ENCODE assay signal across 34 mouse cellular contexts in the genomic region with DNA sequence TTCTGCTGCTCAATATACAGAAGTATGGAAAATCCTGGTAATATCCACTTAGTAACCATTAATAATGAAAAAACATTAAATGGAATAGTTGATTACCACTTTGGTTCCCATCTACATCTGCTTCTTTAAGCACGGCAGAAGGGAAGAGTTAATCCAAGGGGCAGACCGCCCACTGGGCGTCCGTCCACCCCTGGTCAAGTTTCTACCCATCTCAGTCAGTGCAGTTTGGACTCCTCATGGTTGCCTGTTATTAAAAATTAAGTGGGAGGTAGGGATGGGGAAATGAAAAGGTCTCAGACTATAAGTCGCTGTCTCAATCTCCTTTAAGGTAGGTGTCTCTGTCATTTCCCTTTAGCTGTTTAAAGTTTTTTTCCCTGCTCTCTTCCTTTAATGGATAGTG. TPM values are rescaled to one million over a fixed set of nuclear protein-coding genes. Genes with fewer than 3 reads are reported as not detected.
DNase-seq lines count a peak whose midpoint lies in the region; ATAC-seq lines count a peak whose summit lies in the region.
"Had no signal": no experiment of that assay in that cellular context is flagged by ENCODE, and none has a peak within 500 bp of the region (broad histone marks: within the 10 kb centered on the region; RNA-seq: fewer than 3 reads in every experiment).

No protein-coding gene starts in this region.

- H3K27me3 ChIP-seq in embryonic facial prominence, embryonic 11.5 days (ENCODE audit: control insufficient read depth, insufficient read depth, low read length): no peaks in the 10 kb centered on the region
- no peaks in the 10 kb centered on the region for H3K27me3 ChIP-seq in embryonic facial prominence, embryonic 10.5 days (replicated peaks; ENCODE audit: low read depth, poor library complexity, severe bottlenecking)
- no peaks in the 10 kb centered on the region for H3K27me3 ChIP-seq in kidney, embryonic 16.5 days (ENCODE audit: insufficient read depth, low read length)
- H3K27me3 ChIP-seq in intestine, embryonic 15.5 days (replicated peaks): no peaks in the 10 kb centered on the region
- H3K27me3 ChIP-seq in liver, embryonic 16.5 days (ENCODE audit: control insufficient read depth, insufficient read depth, low read depth, low read length): no peaks in the 10 kb centered on the region
- H3K27me3 ChIP-seq in forebrain, embryonic 13.5 days: no peaks in the 10 kb centered on the region
- H3K27me3 ChIP-seq in midbrain, embryonic 16.5 days (ENCODE audit: control insufficient read depth, insufficient read depth, low read depth, low read length): no peaks in the 10 kb centered on the region
- H3K27me3 ChIP-seq: CH12.LX; forebrain, embryonic 15.5 days; heart, embryonic 13.5 days; hindbrain, embryonic 15.5 days; limb, embryonic 13.5 days; megakaryocyte, embryonic 14.5 days; midbrain, embryonic 12.5 days; neural tube, embryonic 13.5 days had no signal

- H3K4me2 ChIP-seq in embryonic facial prominence, embryonic 11.5 days (ENCODE audit: low read depth, low read length): no peak overlapping the region
- H3K4me2 ChIP-seq in kidney, embryonic 16.5 days (replicated peaks; ENCODE audit: low read depth, low read length): no peak overlapping the region
- no peak overlapping the region for H3K4me2 ChIP-seq in intestine, embryonic 15.5 days (replicated peaks)
- H3K4me2 ChIP-seq in liver, embryonic 16.5 days (ENCODE audit: low read depth, low read length): no peak overlapping the region
- no peak overlapping the region for H3K4me2 ChIP-seq in forebrain, embryonic 13.5 days
- H3K4me2 ChIP-seq in midbrain, embryonic 16.5 days (ENCODE audit: low read length): no peak overlapping the region
- H3K4me2 ChIP-seq: forebrain, embryonic 15.5 days; heart, embryonic 13.5 days; hindbrain, embryonic 15.5 days; limb, embryonic 13.5 days; midbrain, embryonic 12.5 days; neural tube, embryonic 13.5 days had no signal

- H3K9me3 ChIP-seq in embryonic facial prominence, embryonic 11.5 days (replicated peaks; ENCODE audit: control insufficient read depth, low read length): no peaks in the 10 kb centered on the region
- no peaks in the 10 kb centered on the region for H3K9me3 ChIP-seq in embryonic facial prominence, embryonic 10.5 days
- no peaks in the 10 kb centered on the region for H3K9me3 ChIP-seq in kidney, embryonic 16.5 days (ENCODE audit: low read length)
- no peaks in the 10 kb centered on the region for H3K9me3 ChIP-seq in intestine, embryonic 15.5 days
- H3K9me3 ChIP-seq in liver, embryonic 16.5 days (replicated peaks; ENCODE audit: control insufficient read depth, low read length): no peaks in the 10 kb centered on the region
- no peaks in the 10 kb centered on the region for H3K9me3 ChIP-seq in forebrain, embryonic 13.5 days (replicated peaks)
- H3K9me3 ChIP-seq in midbrain, embryonic 16.5 days (replicated peaks; ENCODE audit: control insufficient read depth, low read length, poor library complexity, severe bottlenecking): no peaks in the 10 kb centered on the region
- H3K9me3 ChIP-seq: forebrain, embryonic 15.5 days; heart, embryonic 13.5 days; hindbrain, embryonic 10.5 days; hindbrain, embryonic 15.5 days; limb, embryonic 13.5 days; megakaryocyte, embryonic 14.5 days; midbrain, embryonic 12.5 days; neural tube, embryonic 13.5 days had no signal

- H3K4me3 ChIP-seq in embryonic facial prominence, embryonic 11.5 days (ENCODE audit: low read depth, low read length): no peak overlapping the region
- H3K4me3 ChIP-seq in embryonic facial prominence, embryonic 10.5 days: no peak overlapping the region
- H3K4me3 ChIP-seq in kidney, embryonic 16.5 days (ENCODE audit: low read length): no peak overlapping the region
- no peak overlapping the region for H3K4me3 ChIP-seq in intestine, embryonic 15.5 days (replicated peaks)
- no peak overlapping the region for H3K4me3 ChIP-seq in liver, embryonic 16.5 days (ENCODE audit: low read depth, low read length)
- no peak overlapping the region for H3K4me3 ChIP-seq in forebrain, embryonic 13.5 days
- H3K4me3 ChIP-seq in midbrain, embryonic 16.5 days (ENCODE audit: low read depth, low read length): no peak overlapping the region
- H3K4me3 ChIP-seq: forebrain, embryonic 15.5 days; heart, embryonic 13.5 days; hindbrain, embryonic 10.5 days; hindbrain, embryonic 15.5 days; left cerebral cortex, adult 2 months; limb, embryonic 13.5 days; megakaryocyte, embryonic 14.5 days; midbrain, embryonic 12.5 days; neural tube, embryonic 13.5 days had no signal

- H3K36me3 ChIP-seq in embryonic facial prominence, embryonic 11.5 days (replicated peaks; ENCODE audit: control insufficient read depth, insufficient read depth, low read depth, low read length): no peaks in the 10 kb centered on the region
- H3K36me3 ChIP-seq in embryonic facial prominence, embryonic 10.5 days (replicated peaks): peaks cover 14% of the 10 kb centered on the region
- H3K36me3 ChIP-seq in kidney, embryonic 16.5 days (ENCODE audit: insufficient read depth, low read length): no peaks in the 10 kb centered on the region
- no peaks in the 10 kb centered on the region for H3K36me3 ChIP-seq in intestine, embryonic 15.5 days
- no peaks in the 10 kb centered on the region for H3K36me3 ChIP-seq in liver, embryonic 16.5 days (ENCODE audit: control insufficient read depth, insufficient read depth)
- no peaks in the 10 kb centered on the region for H3K36me3 ChIP-seq in forebrain, embryonic 13.5 days (ENCODE audit: poor library complexity, severe bottlenecking)
- no peaks in the 10 kb centered on the region for H3K36me3 ChIP-seq in midbrain, embryonic 16.5 days (ENCODE audit: control insufficient read depth, insufficient read depth, low read length)
- H3K36me3 ChIP-seq: forebrain, embryonic 15.5 days; heart, embryonic 13.5 days; hindbrain, embryonic 10.5 days; hindbrain, embryonic 15.5 days; limb, embryonic 13.5 days; midbrain, embryonic 12.5 days; neural tube, embryonic 13.5 days had no signal

- H3K27ac ChIP-seq in embryonic facial prominence, embryonic 11.5 days (replicated peaks; ENCODE audit: low read depth, low read length): no peak overlapping the region
- H3K27ac ChIP-seq in embryonic facial prominence, embryonic 10.5 days (replicated peaks): no peak overlapping the region
- H3K27ac ChIP-seq in kidney, embryonic 16.5 days (ENCODE audit: low read length): no peak overlapping the region
- peak overlapping the region; percentile 40; the same call in 1 of the 2 replicates for H3K27ac ChIP-seq in intestine, embryonic 15.5 days
- H3K27ac ChIP-seq in liver, embryonic 16.5 days (ENCODE audit: low read length): peak overlapping the region; percentile 26; the same call in 1 of the 2 replicates
- no peak overlapping the region for H3K27ac ChIP-seq in forebrain, embryonic 13.5 days
- no peak overlapping the region for H3K27ac ChIP-seq in midbrain, embryonic 16.5 days (ENCODE audit: low read length)
- H3K27ac ChIP-seq: forebrain, embryonic 15.5 days; hindbrain, embryonic 10.5 days; hindbrain, embryonic 15.5 days; left cerebral cortex, adult 2 months; limb, embryonic 13.5 days; midbrain, embryonic 12.5 days; neural tube, embryonic 13.5 days had no signal

- H3K4me1 ChIP-seq in embryonic facial prominence, embryonic 11.5 days (ENCODE audit: control insufficient read depth, insufficient read depth, low read length): no peaks in the 10 kb centered on the region
- peaks cover 36% of the 10 kb centered on the region for H3K4me1 ChIP-seq in embryonic facial prominence, embryonic 10.5 days
- H3K4me1 ChIP-seq in kidney, embryonic 16.5 days (ENCODE audit: insufficient read depth, low read length): 0 out of 2 replicates have a peak, but pooled peaks cover 8% of the 10 kb centered on the region
- 0 out of 2 replicates have a peak, but pooled peaks cover 9% of the 10 kb centered on the region for H3K4me1 ChIP-seq in intestine, embryonic 15.5 days (replicated peaks)
- no peaks in the 10 kb centered on the region for H3K4me1 ChIP-seq in liver, embryonic 16.5 days (ENCODE audit: control insufficient read depth, low read depth, low read length)
- H3K4me1 ChIP-seq in forebrain, embryonic 13.5 days: no peaks in the 10 kb centered on the region; the same call in 1 of the 2 replicates
- no peaks in the 10 kb centered on the region; the same call in 1 of the 2 replicates for H3K4me1 ChIP-seq in midbrain, embryonic 16.5 days (ENCODE audit: control insufficient read depth, insufficient read depth, low read length)
- H3K4me1 ChIP-seq: megakaryocyte, embryonic 14.5 days; midbrain, embryonic 12.5 days had no signal

- H3K9ac ChIP-seq in embryonic facial prominence, embryonic 11.5 days (replicated peaks; ENCODE audit: low read length): no peak overlapping the region
- H3K9ac ChIP-seq in kidney, embryonic 16.5 days (replicated peaks; ENCODE audit: low read length): no peak overlapping the region
- H3K9ac ChIP-seq in intestine, embryonic 15.5 days: no peak overlapping the region
- H3K9ac ChIP-seq in liver, embryonic 16.5 days (ENCODE audit: low read depth, low read length): no peak overlapping the region
- H3K9ac ChIP-seq in forebrain, embryonic 13.5 days: no peak overlapping the region
- H3K9ac ChIP-seq in midbrain, embryonic 16.5 days (ENCODE audit: low read depth, low read length): no peak overlapping the region
- H3K9ac ChIP-seq: forebrain, embryonic 15.5 days; heart, embryonic 13.5 days; hindbrain, embryonic 15.5 days; limb, embryonic 13.5 days; midbrain, embryonic 12.5 days; neural tube, embryonic 13.5 days had no signal

- 89% methylated on average over 5 of the region's 5 CpGs for WGBS in embryonic facial prominence, embryonic 11.5 days
- whole genome bisulfite sequencing in embryonic facial prominence, embryonic 10.5 days: 90% methylated on average over 5 of the region's 5 CpGs
- 83% methylated on average over 5 of the region's 5 CpGs for WGBS in kidney, embryonic 16.5 days
- 83% methylated on average over 5 of the region's 5 CpGs for WGBS in intestine, embryonic 15.5 days
- 71% methylated on average over 5 of the region's 5 CpGs for WGBS in liver, embryonic 16.5 days (ENCODE audit: insufficient replicate concordance)
- 89% methylated on average over 5 of the region's 5 CpGs for WGBS in forebrain, embryonic 13.5 days
- WGBS in midbrain, embryonic 16.5 days: 87% methylated on average over 5 of the region's 5 CpGs

- 0 out of 2 replicates have a peak, but pooled peaks have one; percentile 11 for ATAC-seq in embryonic facial prominence, embryonic 11.5 days (replicated peaks; ENCODE audit: insufficient number of reproducible peaks, low FRiP score, low TSS enrichment, low read depth)
- ATAC-seq in kidney, embryonic 16.5 days (ENCODE audit: low FRiP score, low TSS enrichment): peak; percentile 20; the same call in 1 of the 2 replicates
- ATAC-seq in intestine, embryonic 15.5 days: 0 out of 2 replicates have a peak, but pooled peaks have one; percentile 8
- no peak for ATAC-seq in liver, embryonic 16.5 days (ENCODE audit: low read depth)
- no peak for ATAC-seq in forebrain, embryonic 13.5 days
- no peak for ATAC-seq in midbrain, embryonic 16.5 days
- ATAC-seq: activated CD4-positive, CD25-positive, alpha-beta regulatory T cell, adult 4 months; forebrain, embryonic 15.5 days; inflammation-experienced regulatory T-cells, adult 6 months; lung, postnatal 0 days had no signal

- DNase-seq in embryonic facial prominence, embryonic 11.5 days (ENCODE audit: low spot score): no peak
- no peak for DNase-seq in embryonic facial prominence, embryonic 10.5 days (ENCODE audit: low spot score)
- DNase-seq in kidney, postnatal 14 days: no peak
- DNase-seq: adrenal gland, adult 2 months; adrenal gland, postnatal 36 days; cerebellum, adult 2 months; gastrocnemius, postnatal 36 days; heart, postnatal 14 days; lung, adult 18-20 months; lung, postnatal 4 days; right cerebral cortex, postnatal 4 days; thymus, adult 2 months; thymus, postnatal 36 days had no signal

RNA-seq across cellular contexts. Expression of a gene that starts 13.0 kb away (rescaled TPM):
- 142 and 181 TPM in 2 replicates for polyA plus RNA-seq in embryonic facial prominence, embryonic 11.5 days (2014; fragmentation: Nextera tagmentation; extraction: Ambion mirVana)
- 149 and 175 TPM in 2 replicates for polyA plus RNA-seq in embryonic facial prominence, embryonic 10.5 days (2016; fragmentation: Nextera tagmentation; extraction: Ambion mirVana)
- 71.3 and 77.0 TPM in 2 replicates for polyA plus RNA-seq in kidney, embryonic 16.5 days (2015; fragmentation: Nextera tagmentation; extraction: Ambion mirVana)
- 1.6 and 2.3 TPM in 2 replicates for polyA plus RNA-seq in intestine, embryonic 15.5 days (2015; fragmentation: Nextera tagmentation; extraction: Ambion mirVana)
- 0.48 and 0.55 TPM in 2 replicates for polyA plus RNA-seq in liver, embryonic 16.5 days (2015; fragmentation: Nextera tagmentation; extraction: Ambion mirVana)
- 10.4 and 10.8 TPM in 2 replicates for polyA plus RNA-seq in forebrain, embryonic 13.5 days (2015; fragmentation: Nextera tagmentation; extraction: Ambion mirVana)
- polyA plus RNA-seq in midbrain, embryonic 16.5 days (2015; fragmentation: Nextera tagmentation; extraction: Ambion mirVana): 19.0 and 32.3 TPM in 2 replicates
- polyA plus RNA-seq: activated CD4-positive, CD25-positive, alpha-beta regulatory T cell, adult 4 months; C2C12; inflammation-experienced regulatory T-cells, adult 6 months had no signal

RNA-seq across cellular contexts. Expression of a gene that starts 14.8 kb away (rescaled TPM):
- polyA plus RNA-seq in embryonic facial prominence, embryonic 11.5 days (2014; fragmentation: Nextera tagmentation; extraction: Ambion mirVana): not detected in 2 replicates
- polyA plus RNA-seq in embryonic facial prominence, embryonic 10.5 days (2016; fragmentation: Nextera tagmentation; extraction: Ambion mirVana): not detected in 2 replicates
- polyA plus RNA-seq in kidney, embryonic 16.5 days (2015; fragmentation: Nextera tagmentation; extraction: Ambion mirVana): not detected in 2 replicates
- polyA plus RNA-seq in intestine, embryonic 15.5 days (2015; fragmentation: Nextera tagmentation; extraction: Ambion mirVana): 0.13 TPM in 1 of 2 replicates, not detected in the other
- polyA plus RNA-seq in liver, embryonic 16.5 days (2015; fragmentation: Nextera tagmentation; extraction: Ambion mirVana): 0.02 and 0.04 TPM in 2 replicates
- not detected in 2 replicates for polyA plus RNA-seq in forebrain, embryonic 13.5 days (2015; fragmentation: Nextera tagmentation; extraction: Ambion mirVana)
- polyA plus RNA-seq in midbrain, embryonic 16.5 days (2015; fragmentation: Nextera tagmentation; extraction: Ambion mirVana): not detected in 2 replicates
- polyA plus RNA-seq: activated CD4-positive, CD25-positive, alpha-beta regulatory T cell, adult 4 months; adrenal gland, adult 2 months; C2C12; cerebellum, adult 2 months; cortical plate, adult 2 months; heart, embryonic 13.5 days; hindbrain, embryonic 10.5 days; hindbrain, embryonic 15.5 days; inflammation-experienced regulatory T-cells, adult 6 months; limb, embryonic 13.5 days; midbrain, embryonic 12.5 days; neural tube, embryonic 13.5 days; thymus, adult 2 months had no signal

RNA-seq across cellular contexts. Expression of a gene that starts 15.3 kb away (rescaled TPM):
- polyA plus RNA-seq in embryonic facial prominence, embryonic 11.5 days (2014; fragmentation: Nextera tagmentation; extraction: Ambion mirVana): 0.14 TPM in 1 of 2 replicates, not detected in the other
- polyA plus RNA-seq in embryonic facial prominence, embryonic 10.5 days (2016; fragmentation: Nextera tagmentation; extraction: Ambion mirVana): 0.11 TPM in 1 of 2 replicates, not detected in the other
- 3.5 TPM in 2 replicates for polyA plus RNA-seq in kidney, embryonic 16.5 days (2015; fragmentation: Nextera tagmentation; extraction: Ambion mirVana)
- polyA plus RNA-seq in intestine, embryonic 15.5 days (2015; fragmentation: Nextera tagmentation; extraction: Ambion mirVana): 9.2 and 11.6 TPM in 2 replicates
- 2.2 and 2.3 TPM in 2 replicates for polyA plus RNA-seq in liver, embryonic 16.5 days (2015; fragmentation: Nextera tagmentation; extraction: Ambion mirVana)
- polyA plus RNA-seq in forebrain, embryonic 13.5 days (2015; fragmentation: Nextera tagmentation; extraction: Ambion mirVana): not detected in 2 replicates
- not detected in 2 replicates for polyA plus RNA-seq in midbrain, embryonic 16.5 days (2015; fragmentation: Nextera tagmentation; extraction: Ambion mirVana)
- polyA plus RNA-seq: activated CD4-positive, CD25-positive, alpha-beta regulatory T cell, adult 4 months; adrenal gland, adult 2 months; brain, embryonic 14.5 days; C2C12; cerebellum, adult 2 months; hindbrain, embryonic 15.5 days; inflammation-experienced regulatory T-cells, adult 6 months; limb, embryonic 13.5 days; lung, postnatal 0 days; midbrain, embryonic 12.5 days; neural tube, embryonic 13.5 days had no signal

RNA-seq across cellular contexts. Expression of a gene that starts 43.9 kb away (rescaled TPM):
- 0.21 TPM in 1 of 2 replicates, not detected in the other for polyA plus RNA-seq in embryonic facial prominence, embryonic 11.5 days (2014; fragmentation: Nextera tagmentation; extraction: Ambion mirVana)
- polyA plus RNA-seq in embryonic facial prominence, embryonic 10.5 days (2016; fragmentation: Nextera tagmentation; extraction: Ambion mirVana): 0.06 and 0.16 TPM in 2 replicates
- not detected in 2 replicates for polyA plus RNA-seq in kidney, embryonic 16.5 days (2015; fragmentation: Nextera tagmentation; extraction: Ambion mirVana)
- polyA plus RNA-seq in intestine, embryonic 15.5 days (2015; fragmentation: Nextera tagmentation; extraction: Ambion mirVana): 0.11 TPM in 1 of 2 replicates, not detected in the other
- polyA plus RNA-seq in liver, embryonic 16.5 days (2015; fragmentation: Nextera tagmentation; extraction: Ambion mirVana): not detected in 2 replicates
- not detected in 2 replicates for polyA plus RNA-seq in forebrain, embryonic 13.5 days (2015; fragmentation: Nextera tagmentation; extraction: Ambion mirVana)
- not detected in 2 replicates for polyA plus RNA-seq in midbrain, embryonic 16.5 days (2015; fragmentation: Nextera tagmentation; extraction: Ambion mirVana)
- polyA plus RNA-seq: activated CD4-positive, CD25-positive, alpha-beta regulatory T cell, adult 4 months; adrenal gland, adult 2 months; brain, embryonic 14.5 days; C2C12; cerebellum, adult 2 months; forebrain, embryonic 15.5 days; hindbrain, embryonic 10.5 days; hindbrain, embryonic 15.5 days; inflammation-experienced regulatory T-cells, adult 6 months; lung, postnatal 0 days; midbrain, embryonic 12.5 days; neural tube, embryonic 13.5 days had no signal

Comparison
In these comparisons a context has a peak if more than half of its experiments do, and no peak if none do; other contexts are left out.
1. ATAC-seq: peak in embryonic facial prominence, embryonic 11.5 days (single experiment), kidney, embryonic 16.5 days (single experiment) and intestine, embryonic 15.5 days (single experiment); none in liver, embryonic 16.5 days (single experiment), forebrain, embryonic 13.5 days (single experiment) and midbrain, embryonic 16.5 days (single experiment).
2. H3K27ac ChIP-seq: peak in intestine, embryonic 15.5 days (single experiment) and liver, embryonic 16.5 days (single experiment); none in embryonic facial prominence, embryonic 11.5 days (single experiment), embryonic facial prominence, embryonic 10.5 days (single experiment), kidney, embryonic 16.5 days (single experiment), forebrain, embryonic 13.5 days (single experiment) and midbrain, embryonic 16.5 days (single experiment).